Comparison of ENCODE assay signal across 14 mouse cellular contexts in genomic region chr11:120575046-120575445, GRCm38 (mm10). TPM values are rescaled to one million over a fixed set of nuclear protein-coding genes. Genes with fewer than 3 reads are reported as not detected.
A peak's percentile ranks its signal among the peaks of the same experiment; 100 is the strongest.
DNase-seq lines count a peak whose midpoint lies in the region; ATAC-seq and TF ChIP-seq lines count a peak whose summit lies in the region.
"Had no signal": no experiment of that assay in that cellular context is flagged by ENCODE, and none has a peak within 500 bp of the region (broad histone marks: within the 10 kb centered on the region; RNA-seq: fewer than 3 reads in every experiment).

No protein-coding gene starts in this region.

- no peak for DNase-seq in hindbrain, postnatal 0 days (ENCODE audit: low spot score)
- DNase-seq in neural tube, embryonic 11.5 days (ENCODE audit: low spot score) = no peak
- no peak for DNase-seq in adrenal gland, adult 2 months
- DNase-seq in T-cell, adult 2 months (ENCODE audit: low spot score) = no peak
- DNase-seq: adrenal gland, adult 8-10 months; forebrain, postnatal 0 days; gastrocnemius, postnatal 36 days; thymus, postnatal 14 days had no signal

- no peak for ATAC-seq in hindbrain, embryonic 13.5 days (ENCODE audit: low FRiP score)
- no peak for ATAC-seq in hindbrain, postnatal 0 days
- no peak for ATAC-seq in neural tube, embryonic 11.5 days (ENCODE audit: insufficient read depth, low FRiP score, low TSS enrichment)
- no peak for ATAC-seq in neural tube, embryonic 15.5 days (ENCODE audit: low FRiP score)
- no peak for ATAC-seq in limb, embryonic 12.5 days (ENCODE audit: insufficient number of reproducible peaks, insufficient read depth, low FRiP score, low TSS enrichment, low read depth)
- ATAC-seq: forebrain, postnatal 0 days; midbrain, embryonic 16.5 days; Patski had no signal

- H3K27me3 ChIP-seq in hindbrain, embryonic 13.5 days = no peaks in the 10 kb centered on the region
- no peaks in the 10 kb centered on the region for H3K27me3 ChIP-seq in hindbrain, postnatal 0 days (ENCODE audit: insufficient read depth, low read length)
- no peaks in the 10 kb centered on the region for H3K27me3 ChIP-seq in neural tube, embryonic 11.5 days (ENCODE audit: control insufficient read depth, insufficient read depth, low read length)
- no peaks in the 10 kb centered on the region for H3K27me3 ChIP-seq in neural tube, embryonic 15.5 days (replicated peaks)
- no peaks in the 10 kb centered on the region for H3K27me3 ChIP-seq in limb, embryonic 12.5 days
- H3K27me3 ChIP-seq: Patski had no signal

- H3K9me3 ChIP-seq in hindbrain, embryonic 13.5 days = no peaks in the 10 kb centered on the region
- no peaks in the 10 kb centered on the region for H3K9me3 ChIP-seq in hindbrain, postnatal 0 days (ENCODE audit: low read length)
- no peaks in the 10 kb centered on the region for H3K9me3 ChIP-seq in neural tube, embryonic 11.5 days (ENCODE audit: control insufficient read depth, low read length)
- H3K9me3 ChIP-seq in neural tube, embryonic 15.5 days (replicated peaks) = no peaks in the 10 kb centered on the region
- no peaks in the 10 kb centered on the region for H3K9me3 ChIP-seq in limb, embryonic 12.5 days

- peak overlapping the region; percentile 86; the same call in 1 of the 2 replicates for H3K9ac ChIP-seq in hindbrain, embryonic 13.5 days
- no peak overlapping the region for H3K9ac ChIP-seq in hindbrain, postnatal 0 days (replicated peaks; ENCODE audit: low read length)
- no peak overlapping the region for H3K9ac ChIP-seq in neural tube, embryonic 11.5 days (ENCODE audit: low read length)
- no peak overlapping the region for H3K9ac ChIP-seq in neural tube, embryonic 15.5 days (replicated peaks)
- H3K9ac ChIP-seq in limb, embryonic 12.5 days (replicated peaks) = peak overlapping the region; percentile 97; the same call in 1 of the 2 replicates
- H3K9ac ChIP-seq: forebrain, postnatal 0 days had no signal

- no peak for TF ChIP-seq CTCF in hindbrain, postnatal 0 days (IDR thresholded peaks at IDR 0.05; ENCODE audit: low read depth)

- H3K4me3 ChIP-seq in hindbrain, embryonic 13.5 days = no peak overlapping the region
- no peak overlapping the region for H3K4me3 ChIP-seq in hindbrain, postnatal 0 days (ENCODE audit: low read length)
- H3K4me3 ChIP-seq in neural tube, embryonic 11.5 days (ENCODE audit: low read depth, low read length) = peak overlapping the region; percentile 90; the same call in 1 of the 2 replicates
- no peak overlapping the region for H3K4me3 ChIP-seq in neural tube, embryonic 15.5 days (replicated peaks)
- H3K4me3 ChIP-seq in limb, embryonic 12.5 days (replicated peaks) = no peak overlapping the region

- peaks cover 44% of the 10 kb centered on the region for H3K36me3 ChIP-seq in hindbrain, embryonic 13.5 days
- peaks cover 35% of the 10 kb centered on the region for H3K36me3 ChIP-seq in hindbrain, postnatal 0 days (ENCODE audit: insufficient read depth, low read length)
- peaks cover 25% of the 10 kb centered on the region for H3K36me3 ChIP-seq in neural tube, embryonic 11.5 days (ENCODE audit: control insufficient read depth, insufficient read depth, low read length)
- peaks cover 39% of the 10 kb centered on the region for H3K36me3 ChIP-seq in neural tube, embryonic 15.5 days
- peaks cover 48% of the 10 kb centered on the region for H3K36me3 ChIP-seq in limb, embryonic 12.5 days

- peaks cover 43% of the 10 kb centered on the region for H3K4me1 ChIP-seq in hindbrain, embryonic 13.5 days (replicated peaks)
- peaks cover 16% of the 10 kb centered on the region for H3K4me1 ChIP-seq in hindbrain, postnatal 0 days (ENCODE audit: insufficient read depth, low read length)
- H3K4me1 ChIP-seq in neural tube, embryonic 11.5 days (ENCODE audit: control insufficient read depth, insufficient read depth, low read length) = peaks cover 18% of the 10 kb centered on the region
- peaks cover 38% of the 10 kb centered on the region for H3K4me1 ChIP-seq in neural tube, embryonic 15.5 days
- peaks cover 31% of the 10 kb centered on the region for H3K4me1 ChIP-seq in limb, embryonic 12.5 days (replicated peaks)

- H3K27ac ChIP-seq in hindbrain, embryonic 13.5 days = no peak overlapping the region
- no peak overlapping the region for H3K27ac ChIP-seq in hindbrain, postnatal 0 days
- H3K27ac ChIP-seq in neural tube, embryonic 11.5 days (ENCODE audit: low read depth, low read length) = no peak overlapping the region
- H3K27ac ChIP-seq in neural tube, embryonic 15.5 days (replicated peaks) = no peak overlapping the region
- H3K27ac ChIP-seq in limb, embryonic 12.5 days = 0 out of 2 replicates have a peak overlapping the region, but pooled peaks have one; percentile 3

- WGBS in hindbrain, embryonic 13.5 days = 95% methylated on average over 2 of the region's 2 CpGs
- 88% methylated on average over 2 of the region's 2 CpGs for WGBS in hindbrain, postnatal 0 days
- 74% methylated on average over 2 of the region's 2 CpGs for WGBS in neural tube, embryonic 11.5 days
- whole genome bisulfite sequencing in neural tube, embryonic 15.5 days = 81% methylated on average over 2 of the region's 2 CpGs
- 74% methylated on average over 2 of the region's 2 CpGs for WGBS in limb, embryonic 12.5 days

- H3K4me2 ChIP-seq in hindbrain, embryonic 13.5 days = no peak overlapping the region
- H3K4me2 ChIP-seq in hindbrain, postnatal 0 days (ENCODE audit: low read depth, low read length) = no peak overlapping the region
- no peak overlapping the region; the same call in 1 of the 2 replicates for H3K4me2 ChIP-seq in neural tube, embryonic 11.5 days (ENCODE audit: low read depth)
- H3K4me2 ChIP-seq in neural tube, embryonic 15.5 days = no peak overlapping the region
- no peak overlapping the region for H3K4me2 ChIP-seq in limb, embryonic 12.5 days

RNA-seq across cellular contexts. Expression of gene P4hb, which starts 2.0 kb away (rescaled TPM):
- polyA plus RNA-seq in hindbrain, embryonic 13.5 days (2015; fragmentation: Nextera tagmentation; extraction: Ambion mirVana) = 289 and 294 TPM in 2 replicates
- total RNA-seq in hindbrain, postnatal 0 days (2014; rRNA removed) = 147 and 174 TPM in 2 replicates
- 222 TPM in 2 replicates for polyA plus RNA-seq in hindbrain, postnatal 0 days (2015; fragmentation: Nextera tagmentation; extraction: Ambion mirVana)
- 562 and 566 TPM in 2 replicates for polyA plus RNA-seq in neural tube, embryonic 11.5 days (2014; fragmentation: Nextera tagmentation; extraction: Ambion mirVana)
- 282 and 351 TPM in 2 replicates for polyA plus RNA-seq in neural tube, embryonic 15.5 days (2015; fragmentation: Nextera tagmentation; extraction: Ambion mirVana)
- 620 and 631 TPM in 2 replicates for polyA plus RNA-seq in limb, embryonic 12.5 days (2016; fragmentation: Nextera tagmentation; extraction: Ambion mirVana)
- total RNA-seq in adrenal gland, adult 2 months (2021) = 100 to 1,000 TPM; 462 to 524 TPM
- polyA plus RNA-seq in adrenal gland, adult 2 months (2012; rRNA removed) = 108 and 126 TPM in 2 replicates

RNA-seq across cellular contexts. Expression of gene Arhgdia, which starts 6.4 kb away (rescaled TPM):
- 471 and 481 TPM in 2 replicates for polyA plus RNA-seq in hindbrain, embryonic 13.5 days (2015; fragmentation: Nextera tagmentation; extraction: Ambion mirVana)
- 252 and 297 TPM in 2 replicates for total RNA-seq in hindbrain, postnatal 0 days (2014; rRNA removed)
- polyA plus RNA-seq in hindbrain, postnatal 0 days (2015; fragmentation: Nextera tagmentation; extraction: Ambion mirVana) = 403 and 425 TPM in 2 replicates
- 686 and 719 TPM in 2 replicates for polyA plus RNA-seq in neural tube, embryonic 11.5 days (2014; fragmentation: Nextera tagmentation; extraction: Ambion mirVana)
- polyA plus RNA-seq in neural tube, embryonic 15.5 days (2015; fragmentation: Nextera tagmentation; extraction: Ambion mirVana) = 488 and 542 TPM in 2 replicates
- polyA plus RNA-seq in limb, embryonic 12.5 days (2016; fragmentation: Nextera tagmentation; extraction: Ambion mirVana) = 484 and 518 TPM in 2 replicates
- 100 to 1,000 TPM; 355 to 386 TPM for total RNA-seq in adrenal gland, adult 2 months (2021)
- polyA plus RNA-seq in adrenal gland, adult 2 months (2012; rRNA removed) = 712 and 786 TPM in 2 replicates

RNA-seq across cellular contexts. Expression of gene Alyref, which starts 23.1 kb away (rescaled TPM):
- polyA plus RNA-seq in hindbrain, embryonic 13.5 days (2015; fragmentation: Nextera tagmentation; extraction: Ambion mirVana) = 267 and 290 TPM in 2 replicates
- 95.2 and 114 TPM in 2 replicates for total RNA-seq in hindbrain, postnatal 0 days (2014; rRNA removed)
- 185 and 189 TPM in 2 replicates for polyA plus RNA-seq in hindbrain, postnatal 0 days (2015; fragmentation: Nextera tagmentation; extraction: Ambion mirVana)
- 669 and 698 TPM in 2 replicates for polyA plus RNA-seq in neural tube, embryonic 11.5 days (2014; fragmentation: Nextera tagmentation; extraction: Ambion mirVana)
- polyA plus RNA-seq in neural tube, embryonic 15.5 days (2015; fragmentation: Nextera tagmentation; extraction: Ambion mirVana) = 219 and 265 TPM in 2 replicates
- 671 and 778 TPM in 2 replicates for polyA plus RNA-seq in limb, embryonic 12.5 days (2016; fragmentation: Nextera tagmentation; extraction: Ambion mirVana)
- total RNA-seq in adrenal gland, adult 2 months (2021) = 10 to 100 TPM; 85.5 to 97.9 TPM
- 10.3 and 12.6 TPM in 2 replicates for polyA plus RNA-seq in adrenal gland, adult 2 months (2012; rRNA removed)

RNA-seq across cellular contexts. Expression of gene Anapc11, which starts 23.2 kb away (rescaled TPM):
- 179 and 192 TPM in 2 replicates for polyA plus RNA-seq in hindbrain, embryonic 13.5 days (2015; fragmentation: Nextera tagmentation; extraction: Ambion mirVana)
- total RNA-seq in hindbrain, postnatal 0 days (2014; rRNA removed) = 38.0 and 39.6 TPM in 2 replicates
- polyA plus RNA-seq in hindbrain, postnatal 0 days (2015; fragmentation: Nextera tagmentation; extraction: Ambion mirVana) = 198 and 200 TPM in 2 replicates
- polyA plus RNA-seq in neural tube, embryonic 11.5 days (2014; fragmentation: Nextera tagmentation; extraction: Ambion mirVana) = 198 and 199 TPM in 2 replicates
- 206 and 208 TPM in 2 replicates for polyA plus RNA-seq in neural tube, embryonic 15.5 days (2015; fragmentation: Nextera tagmentation; extraction: Ambion mirVana)
- 202 and 203 TPM in 2 replicates for polyA plus RNA-seq in limb, embryonic 12.5 days (2016; fragmentation: Nextera tagmentation; extraction: Ambion mirVana)
- total RNA-seq in adrenal gland, adult 2 months (2021) = 10 to 100 TPM; 82.8 to 85.9 TPM
- 183 and 187 TPM in 2 replicates for polyA plus RNA-seq in adrenal gland, adult 2 months (2012; rRNA removed)

RNA-seq across cellular contexts. Expression of gene Ppp1r27, which starts 24.1 kb away (rescaled TPM):
- not detected in 2 replicates for polyA plus RNA-seq in hindbrain, embryonic 13.5 days (2015; fragmentation: Nextera tagmentation; extraction: Ambion mirVana)
- total RNA-seq in hindbrain, postnatal 0 days (2014; rRNA removed) = not detected in 2 replicates
- polyA plus RNA-seq in hindbrain, postnatal 0 days (2015; fragmentation: Nextera tagmentation; extraction: Ambion mirVana) = not detected in 2 replicates
- polyA plus RNA-seq in neural tube, embryonic 11.5 days (2014; fragmentation: Nextera tagmentation; extraction: Ambion mirVana) = not detected in 2 replicates
- 0.69 and 14.1 TPM in 2 replicates for polyA plus RNA-seq in neural tube, embryonic 15.5 days (2015; fragmentation: Nextera tagmentation; extraction: Ambion mirVana)
- polyA plus RNA-seq in limb, embryonic 12.5 days (2016; fragmentation: Nextera tagmentation; extraction: Ambion mirVana) = not detected in 2 replicates
- total RNA-seq in adrenal gland, adult 2 months (2021) = under 1 TPM; 0.40 to 0.79 TPM
- polyA plus RNA-seq in adrenal gland, adult 2 months (2012; rRNA removed) = 0.83 and 1.2 TPM in 2 replicates
- total RNA-seq: forebrain, postnatal 0 days; left cerebral cortex, postnatal 10 days had no signal
- polyA plus RNA-seq: forebrain, postnatal 0 days; midbrain, embryonic 16.5 days; Patski had no signal

Comparison
In these comparisons a context has a peak if more than half of its experiments do, and no peak if none do; other contexts are left out.
1. H3K9ac ChIP-seq: peak in hindbrain, embryonic 13.5 days (single experiment) and limb, embryonic 12.5 days (single experiment); none in hindbrain, postnatal 0 days (single experiment), neural tube, embryonic 11.5 days (single experiment) and neural tube, embryonic 15.5 days (single experiment).
2. RNA of gene Alyref, which starts 23.1 kb away (polyA plus RNA-seq): 671 to 778 TPM in limb, embryonic 12.5 days, 669 to 698 TPM in neural tube, embryonic 11.5 days, 267 to 290 TPM in hindbrain, embryonic 13.5 days, 219 to 265 TPM in neural tube, embryonic 15.5 days and 185 to 189 TPM in hindbrain, postnatal 0 days; 10.3 to 12.6 TPM in adrenal gland, adult 2 months; every median in the first group is over 10 times any median in the second.